Mouse (Mus musculus) forebrain, postnatal 0 days (tissue): ENCODE results near the gene Zfp385c. TPM values are rescaled to one million over a fixed set of nuclear protein-coding genes. Genes with fewer than 3 reads are reported as not detected.

Experiments used
- ATAC-seq: fragments of 200-750 bp; cut with Nextera tagmentation; 2 replicates; pipeline ENCODE4 v1.8.0; 2017; ENCODE audit warnings: mild to moderate bottlenecking, moderate library complexity
- DNase-seq: peaks from one replicate; pipeline ENCODE4 v3.0.0-alpha.2; 2015
- H3K27ac ChIP-seq: fragments of 300-500 bp; sonication (generic); 2 replicates; pipeline ENCODE4 v1.5.1; 2014; ENCODE audit warnings: low read depth, mild to moderate bottlenecking, antibody characterized with exemption, low read length, moderate library complexity, mixed read lengths
- H3K27me3 ChIP-seq: fragments of 300-500 bp; sonication (generic); 2 replicates; pipeline ENCODE4 v1.6.1; 2014; ENCODE audit warnings: mild to moderate bottlenecking, low read length, mixed read lengths; ENCODE audit not compliant: insufficient read depth
- H3K36me3 ChIP-seq: fragments of 300-500 bp; sonication (generic); 2 replicates; pipeline ENCODE4 v1.6.1; 2014; ENCODE audit warnings: mild to moderate bottlenecking, moderate library complexity; ENCODE audit not compliant: insufficient read depth
- H3K4me1 ChIP-seq: fragments of 300-500 bp; sonication (generic); 2 replicates; pipeline ENCODE4 v1.6.1; 2014; ENCODE audit warnings: antibody characterized with exemption; ENCODE audit not compliant: insufficient read depth
- H3K4me2 ChIP-seq: fragments of 300-500 bp; sonication (generic); 2 replicates; pipeline ENCODE4 v1.6.1; 2014; ENCODE audit warnings: low read depth, mild to moderate bottlenecking, moderate library complexity
- H3K4me3 ChIP-seq: fragments of 300-500 bp; sonication (generic); 2 replicates; pipeline ENCODE4 v1.5.1; 2014; ENCODE audit warnings: low read depth, low read length, mixed read lengths
- H3K9ac ChIP-seq: fragments of 300-500 bp; sonication (generic); 2 replicates; pipeline ENCODE4 v1.6.1; 2014; ENCODE audit warnings: mild to moderate bottlenecking
- H3K9me3 ChIP-seq: fragments of 300-500 bp; sonication (generic); 2 replicates; pipeline ENCODE4 v1.6.1; 2016; ENCODE audit warnings: low read length
- CTCF ChIP-seq: sonication (generic); IDR thresholded peaks from 2 replicates; pipeline ENCODE4 v1.5.1; 2016; ENCODE audit warnings: antibody characterized with exemption, control low read depth, low read depth
- WGBS: fragments of 180-500 bp; shearing (Covaris S2); extraction: QIAGEN DNeasy Blood & Tissue Kit; methylation state at CpG from one replicate; pipeline ENCODE4 v1.1.7; 2014; 5-methylcytosine and 5-hydroxymethylcytosine counted together
- polyA plus RNA-seq: library from polyadenylated mRNA; unstranded; fragments of >200 nt; fragmentation: Nextera tagmentation; extraction: Ambion mirVana; gene quantifications from 2 replicates; pipeline ENCODE4 v1.2.1, GENCODE M21; 2015
- total RNA-seq: library from RNA; depleted of rRNA; stranded (reverse); fragments of >200 nt; gene quantifications from 2 replicates; pipeline ENCODE4 v1.2.3, GENCODE M21; 2014

Zfp385c gene
- total and polyA plus RNA-seq, 2 experiments from 2014 or later: 1.0 to 2.0 TPM

- no peak overlapping the region for H3K9ac ChIP-seq
- peaks cover 10% of the 10 kb centered on the region; the same call in 1 of the 2 replicates for H3K4me1 ChIP-seq
- H3K27ac ChIP-seq: no peak overlapping the region
- no peak for DNase-seq
- peaks cover 5% of the 10 kb centered on the region; the same call in 1 of the 2 replicates for H3K36me3 ChIP-seq
- no peak for TF ChIP-seq CTCF
- no peak overlapping the region for H3K4me3 ChIP-seq
- H3K4me2 ChIP-seq: no peak overlapping the region; the same call in 1 of the 2 replicates
- 78% methylated on average over 14 of the region's 14 CpGs for WGBS
- H3K9me3 ChIP-seq: no peaks in the 10 kb centered on the region
- no peak for ATAC-seq
- H3K27me3 ChIP-seq: no peaks in the 10 kb centered on the region
Observed at GRCm38 (mm10) chr11:100735954-100736745, 43.9 kb upstream of the Zfp385c start.

GRCm38 (mm10) chr11:100735134-100735865 is 43.0 kb upstream of the Zfp385c start:
- Histone ChIP-seq H3K27ac (no peak overlapping the region), H3K4me1 (peaks cover 10% of the 10 kb centered on the region; the same call in 1 of the 2 replicates), H3K36me3 (peaks cover 4% of the 10 kb centered on the region; the same call in 1 of the 2 replicates), H3K4me2 (no peak overlapping the region), H3K4me3 (no peak overlapping the region), H3K9me3 (no peaks in the 10 kb centered on the region), H3K9ac (no peak overlapping the region), H3K27me3 (no peaks in the 10 kb centered on the region)
- 90% methylated on average over 9 of the region's 9 CpGs for WGBS
- no peak for TF ChIP-seq CTCF
- DNase-seq (no peak), ATAC-seq (no peak)

GRCm38 (mm10) chr11:100730477-100731205 is 38.4 kb upstream of the Zfp385c start:
- DNase-seq: no peak
- Histone ChIP-seq H3K9me3 (no peaks in the 10 kb centered on the region), H3K36me3 (peaks cover 15% of the 10 kb centered on the region), H3K4me2 (no peak overlapping the region), H3K27ac (no peak overlapping the region), H3K9ac (no peak overlapping the region), H3K4me1 (no peaks in the 10 kb centered on the region), H3K27me3 (no peaks in the 10 kb centered on the region), H3K4me3 (no peak overlapping the region)
- TF ChIP-seq CTCF: no peak
- 78% methylated on average over 6 of the region's 6 CpGs for WGBS
- no peak for ATAC-seq

- H3K4me1 ChIP-seq: no peaks in the 10 kb centered on the region
- H3K9me3 ChIP-seq: no peaks in the 10 kb centered on the region
- no peak for TF ChIP-seq CTCF
- DNase-seq: no peak
- H3K36me3 ChIP-seq: peaks cover 15% of the 10 kb centered on the region
- no peak overlapping the region for H3K9ac ChIP-seq
- no peak for ATAC-seq
- no peak overlapping the region for H3K27ac ChIP-seq
- no peaks in the 10 kb centered on the region for H3K27me3 ChIP-seq
- H3K4me3 ChIP-seq: no peak overlapping the region
- WGBS: 92% methylated on average over 4 of the region's 4 CpGs
- no peak overlapping the region for H3K4me2 ChIP-seq
Observed at GRCm38 (mm10) chr11:100729976-100730375, 37.7 kb upstream of the Zfp385c start.

GRCm38 (mm10) chr11:100728601-100729000 is 36.3 kb upstream of the Zfp385c start:
- H3K27me3 ChIP-seq: no peaks in the 10 kb centered on the region
- WGBS: 90% methylated on average over 6 of the region's 6 CpGs

DNA sequence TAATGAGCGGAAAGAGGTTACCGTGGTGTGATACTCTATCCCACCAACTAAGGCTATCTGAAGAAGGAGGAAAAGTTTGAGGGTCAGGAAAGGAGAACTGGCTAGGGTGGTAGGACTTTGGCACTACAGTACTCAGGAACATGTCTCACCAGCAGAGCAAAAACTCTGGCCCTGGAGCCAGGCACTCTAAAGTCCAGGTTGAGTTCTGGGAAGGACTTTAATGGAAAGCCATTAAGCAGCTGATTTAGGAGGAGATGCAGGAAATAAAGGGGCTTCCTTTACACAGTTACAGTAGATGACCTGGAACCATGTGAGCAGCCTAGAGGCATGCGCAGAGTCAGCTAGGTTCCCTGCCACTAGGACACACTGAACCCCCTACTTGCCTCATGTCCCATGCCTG is 34.9 kb upstream of the Zfp385c start:
- DNase-seq (no peak), ATAC-seq (no peak)
- TF ChIP-seq CTCF: no peak
- H3K9me3 ChIP-seq: no peaks in the 10 kb centered on the region
- 97% methylated on average over 3 of the region's 3 CpGs for WGBS
- no peak overlapping the region for H3K9ac ChIP-seq
- H3K27me3 ChIP-seq: no peaks in the 10 kb centered on the region
- no peak overlapping the region for H3K4me2 ChIP-seq
- H3K27ac ChIP-seq: no peak overlapping the region
- peaks cover 11% of the 10 kb centered on the region for H3K36me3 ChIP-seq
- H3K4me1 ChIP-seq: 0 out of 2 replicates have a peak, but pooled peaks cover 3% of the 10 kb centered on the region
- H3K4me3 ChIP-seq: no peak overlapping the region

More at GRCm38 (mm10) chr11:100728601-100729000, 36.3 kb upstream of the Zfp385c start:
- Histone ChIP-seq H3K36me3 (peaks cover 15% of the 10 kb centered on the region), H3K27ac (no peak overlapping the region), H3K9me3 (no peaks in the 10 kb centered on the region), H3K4me2 (no peak overlapping the region), H3K9ac (no peak overlapping the region), H3K4me1 (no peaks in the 10 kb centered on the region), H3K4me3 (no peak overlapping the region)
- ATAC-seq: no peak
- no peak for TF ChIP-seq CTCF
- no peak for DNase-seq
